Mouse (Mus musculus) small intestine, adult 2 months (tissue): Measurements from ENCODE around the gene Sh3gl2. TPM values are rescaled to one million over a fixed set of nuclear protein-coding genes. Genes with fewer than 3 reads are reported as not detected.

Experiments
- H3K27ac ChIP-seq: fragments of 200-500 bp; 2 replicates; pipeline ENCODE4 v1.5.1; 2012; ENCODE audit warnings: low read depth, low read length, control low read depth, inconsistent platforms; ENCODE audit not compliant: insufficient read depth
- H3K27me3 ChIP-seq: fragments of 200-500 bp; 2 replicates; pipeline ENCODE4 v1.6.1; 2012; ENCODE audit warnings: mild to moderate bottlenecking, moderate library complexity, low read length, inconsistent platforms; ENCODE audit not compliant: control insufficient read depth, insufficient read depth
- H3K36me3 ChIP-seq: fragments of 200-500 bp; 2 replicates; pipeline ENCODE4 v1.6.1; 2012; ENCODE audit warnings: mild to moderate bottlenecking, low read length, control low read depth, inconsistent platforms; ENCODE audit not compliant: control insufficient read depth, insufficient read depth
- H3K4me1 ChIP-seq: fragments of 200-500 bp; 2 replicates; pipeline ENCODE4 v1.6.1; 2012; ENCODE audit warnings: low read length, inconsistent platforms, mixed read lengths; ENCODE audit not compliant: control insufficient read depth, insufficient read depth, insufficient read length
- H3K4me3 ChIP-seq: fragments of 200-500 bp; 2 replicates; pipeline ENCODE4 v1.5.1; 2012; ENCODE audit warnings: low read depth, mild to moderate bottlenecking, control low read depth, inconsistent platforms, low read length, moderate library complexity
- CTCF ChIP-seq: fragments of 200-500 bp; IDR thresholded peaks from 2 replicates; pipeline ENCODE4 v1.5.1; 2012; ENCODE audit warnings: low read depth, mild to moderate bottlenecking, control low read depth, inconsistent platforms, low read length, moderate library complexity, mixed read lengths; ENCODE audit not compliant: insufficient replicate concordance, insufficient read length; ENCODE audit errors: extremely low read depth
- POLR2A ChIP-seq: fragments of 200-500 bp; IDR thresholded peaks from 2 replicates; pipeline ENCODE4 v1.6.1; 2012; ENCODE audit warnings: low read depth, mild to moderate bottlenecking, control low read depth, inconsistent platforms, low read length, moderate library complexity
- WGBS: fragments of 180-500 bp; shearing (Covaris S2); methylation state at CpG from one replicate; pipeline ENCODE4 v1.1.7; 2018; 5-methylcytosine and 5-hydroxymethylcytosine counted together
- polyA plus RNA-seq: library from polyadenylated mRNA; depleted of rRNA; stranded (reverse); fragments of >200 nt; gene quantifications from 2 replicates; pipeline ENCODE4 v1.2.3, GENCODE M21; 2012

Gene Sh3gl2
- polyA plus RNA-seq, 1 experiment: 16.7 TPM

GRCm38 (mm10) chr4:85232386-85233381, 27.8 kb downstream of the Sh3gl2 start:
- no peaks in the 10 kb centered on the region for H3K27me3 ChIP-seq
- no peak overlapping the region for H3K4me3 ChIP-seq
- H3K27ac ChIP-seq: no peak overlapping the region
- peaks cover 6% of the 10 kb centered on the region for H3K4me1 ChIP-seq
- no peaks in the 10 kb centered on the region for H3K36me3 ChIP-seq
- TF ChIP-seq CTCF (no peak), POLR2A (no peak)
- WGBS: 82% methylated on average over 14 of the region's 14 CpGs

GRCm38 (mm10) chr4:85241675-85242074, 36.7 kb downstream of the Sh3gl2 start:
- 83% methylated on average over 3 of the region's 3 CpGs for WGBS
- H3K27me3 ChIP-seq: no peaks in the 10 kb centered on the region
- TF ChIP-seq CTCF (no peak), POLR2A (no peak)

GRCm38 (mm10) chr4:85242562-85242961, 37.6 kb downstream of the Sh3gl2 start:
- no peaks in the 10 kb centered on the region for H3K36me3 ChIP-seq
- H3K4me3 ChIP-seq: no peak overlapping the region
- no peak for TF ChIP-seq POLR2A
- no peak for TF ChIP-seq CTCF
- 59% methylated on average over 2 of the region's 2 CpGs for WGBS
- H3K27ac ChIP-seq: no peak overlapping the region
- H3K27me3 ChIP-seq: no peaks in the 10 kb centered on the region
- no peaks in the 10 kb centered on the region for H3K4me1 ChIP-seq

More at GRCm38 (mm10) chr4:85241675-85242074, 36.7 kb downstream of the Sh3gl2 start:
- no peaks in the 10 kb centered on the region for H3K36me3 ChIP-seq
- H3K27ac ChIP-seq: no peak overlapping the region
- no peaks in the 10 kb centered on the region for H3K4me1 ChIP-seq
- H3K4me3 ChIP-seq: no peak overlapping the region

- no peak for TF ChIP-seq CTCF
- no peak for TF ChIP-seq POLR2A
- peaks cover 7% of the 10 kb centered on the region; the same call in 1 of the 2 replicates for H3K4me1 ChIP-seq
- no peak overlapping the region for H3K4me3 ChIP-seq
- 38% methylated on average over 3 of the region's 3 CpGs for WGBS
- H3K27ac ChIP-seq: no peak overlapping the region
- no peaks in the 10 kb centered on the region for H3K36me3 ChIP-seq
- no peaks in the 10 kb centered on the region for H3K27me3 ChIP-seq
Measured at GRCm38 (mm10) chr4:85248673-85249072, 43.7 kb downstream of the Sh3gl2 start.

- WGBS: 25% methylated on average over 2 of the region's 2 CpGs
- no peak for TF ChIP-seq CTCF
- TF ChIP-seq POLR2A: no peak
- H3K4me3 ChIP-seq: no peak overlapping the region
- no peaks in the 10 kb centered on the region for H3K27me3 ChIP-seq
- peaks cover 7% of the 10 kb centered on the region; the same call in 1 of the 2 replicates for H3K4me1 ChIP-seq
- H3K36me3 ChIP-seq: no peaks in the 10 kb centered on the region
- H3K27ac ChIP-seq: no peak overlapping the region
Measured at GRCm38 (mm10) chr4:85250271-85250670, 45.3 kb downstream of the Sh3gl2 start.

- 61% methylated on average over 2 of the region's 2 CpGs for WGBS
- TF ChIP-seq POLR2A (no peak), CTCF (no peak)
- H3K27ac ChIP-seq: no peak overlapping the region
Measured at GRCm38 (mm10) chr4:85250786-85251185, 45.9 kb downstream of the Sh3gl2 start.

GRCm38 (mm10) chr4:85255771-85256389, 51.0 kb downstream of the Sh3gl2 start:
- no peak overlapping the region for H3K27ac ChIP-seq
- TF ChIP-seq POLR2A: no peak
- TF ChIP-seq CTCF: no peak
- H3K4me3 ChIP-seq: no peak overlapping the region
- H3K27me3 ChIP-seq: no peaks in the 10 kb centered on the region
- H3K4me1 ChIP-seq: no peaks in the 10 kb centered on the region
- H3K36me3 ChIP-seq: no peaks in the 10 kb centered on the region; the same call in 1 of the 2 replicates
- 87% methylated on average over 8 of the region's 8 CpGs for WGBS

More at GRCm38 (mm10) chr4:85250786-85251185, 45.9 kb downstream of the Sh3gl2 start:
- Histone ChIP-seq H3K27me3 (no peaks in the 10 kb centered on the region), H3K36me3 (no peaks in the 10 kb centered on the region), H3K4me3 (no peak overlapping the region), H3K4me1 (peaks cover 7% of the 10 kb centered on the region; the same call in 1 of the 2 replicates)
